Mouse (Mus musculus) liver, embryonic 16.5 days (tissue): ENCODE data around the gene Rinl. TPM values are rescaled to one million over a fixed set of nuclear protein-coding genes. Genes with fewer than 3 reads are reported as not detected.

Source experiments
- ATAC-seq: fragments of 200-750 bp; cut with Nextera tagmentation; 2 replicates; pipeline ENCODE4 v1.8.0; 2017; ENCODE audit warnings: low read depth, mild to moderate bottlenecking, moderate number of reproducible peaks, moderate library complexity
- H3K27ac ChIP-seq: fragments of 300-500 bp; sonication (generic); 2 replicates; pipeline ENCODE4 v1.5.1; 2014; ENCODE audit warnings: mild to moderate bottlenecking, low read length
- H3K27me3 ChIP-seq: fragments of 300-500 bp; sonication (generic); 2 replicates; pipeline ENCODE4 v1.6.1; 2014; ENCODE audit warnings: low read depth, low read length, mixed read lengths; ENCODE audit not compliant: control insufficient read depth, insufficient read depth
- H3K36me3 ChIP-seq: fragments of 300-500 bp; sonication (generic); 2 replicates; pipeline ENCODE4 v1.6.1; 2014; ENCODE audit warnings: mild to moderate bottlenecking; ENCODE audit not compliant: control insufficient read depth, insufficient read depth
- H3K4me1 ChIP-seq: fragments of 300-500 bp; sonication (generic); 2 replicates; pipeline ENCODE4 v1.6.1; 2014; ENCODE audit warnings: low read depth, low read length, mixed read lengths; ENCODE audit not compliant: control insufficient read depth
- H3K4me2 ChIP-seq: fragments of 300-500 bp; sonication (generic); 2 replicates; pipeline ENCODE4 v1.6.1; 2014; ENCODE audit warnings: low read depth, low read length, mixed read lengths
- H3K4me3 ChIP-seq: fragments of 300-500 bp; sonication (generic); 2 replicates; pipeline ENCODE4 v1.5.1; 2014; ENCODE audit warnings: low read depth, mild to moderate bottlenecking, low read length
- H3K9ac ChIP-seq: fragments of 300-500 bp; sonication (generic); 2 replicates; pipeline ENCODE4 v1.6.1; 2014; ENCODE audit warnings: low read depth, low read length
- H3K9me3 ChIP-seq: fragments of 300-500 bp; sonication (generic); replicated peaks from 2 replicates; pipeline ENCODE4 v1.6.1; 2016; ENCODE audit warnings: low read length; ENCODE audit not compliant: control insufficient read depth
- WGBS: fragments of 180-500 bp; shearing (Covaris S2); extraction: QIAGEN DNeasy Blood & Tissue Kit; methylation state at CpG from one replicate; pipeline ENCODE4 v1.1.7; 2014; ENCODE audit not compliant: insufficient replicate concordance; 5-methylcytosine and 5-hydroxymethylcytosine counted together
- polyA plus RNA-seq: library from polyadenylated mRNA; unstranded; fragments of >200 nt; fragmentation: Nextera tagmentation; extraction: Ambion mirVana; gene quantifications from 2 replicates; pipeline ENCODE4 v1.2.1, GENCODE M21; 2015

The Rinl gene
- polyA plus RNA-seq, 1 experiment from 2014 or later = 8.7 TPM

- Histone ChIP-seq H3K27me3 (no peaks in the 10 kb centered on the region), H3K27ac (0 out of 2 replicates have a peak overlapping the region, but pooled peaks have one; percentile 17), H3K4me3 (no peak overlapping the region), H3K9me3 (no peaks in the 10 kb centered on the region), H3K36me3 (peaks cover 7% of the 10 kb centered on the region), H3K4me2 (no peak overlapping the region), H3K4me1 (peaks cover 16% of the 10 kb centered on the region), H3K9ac (no peak overlapping the region)
- peak; percentile 28; the same call in 1 of the 2 replicates for ATAC-seq
- 63% methylated on average over 17 of the region's 17 CpGs for WGBS
These were observed 42.8 kb downstream of the Rinl start for GRCm38 (mm10) chr7:28831411-28832125.

- Histone ChIP-seq H3K9me3 (no peaks in the 10 kb centered on the region), H3K9ac (no peak overlapping the region), H3K4me3 (no peak overlapping the region), H3K27me3 (no peaks in the 10 kb centered on the region), H3K4me1 (peaks cover 16% of the 10 kb centered on the region), H3K4me2 (no peak overlapping the region), H3K36me3 (peaks cover 7% of the 10 kb centered on the region), H3K27ac (0 out of 2 replicates have a peak overlapping the region, but pooled peaks have one; percentile 17)
- ATAC-seq = no peak
- WGBS = 38% methylated on average over 6 of the region's 6 CpGs
These were observed 43.4 kb downstream of the Rinl start for GRCm38 (mm10) chr7:28832137-28832536.

- no peak within 1 kb of the TSS for H3K27ac ChIP-seq
- no peak within 1 kb of the TSS for H3K4me2 ChIP-seq
- no peak within 1 kb of the TSS for H3K9ac ChIP-seq
- H3K27me3 ChIP-seq = no peaks in the 10 kb centered on the region
- no peaks in the 10 kb centered on the region for H3K9me3 ChIP-seq
- peaks cover 7% of the 10 kb centered on the region for H3K36me3 ChIP-seq
- 65% methylated on average over 6 of the region's 6 CpGs for WGBS
- peaks cover 19% of the 10 kb centered on the region for H3K4me1 ChIP-seq
- ATAC-seq = no peak
- H3K4me3 ChIP-seq = no peak within 1 kb of the TSS
These were observed 45.1 kb downstream of the Rinl start, which contains the start of gene Lgals4 for GRCm38 (mm10) chr7:28833723-28834347. Gene Lgals4, plus strand, starts transcription at chr7:28833854.

- no peak overlapping the region for H3K4me3 ChIP-seq
- no peaks in the 10 kb centered on the region for H3K9me3 ChIP-seq
- 61% methylated on average over 5 of the region's 5 CpGs for WGBS
- no peak overlapping the region for H3K4me2 ChIP-seq
- H3K27ac ChIP-seq = no peak overlapping the region
- H3K4me1 ChIP-seq = peaks cover 7% of the 10 kb centered on the region
- H3K27me3 ChIP-seq = no peaks in the 10 kb centered on the region
- H3K36me3 ChIP-seq = no peaks in the 10 kb centered on the region
- ATAC-seq = no peak
- H3K9ac ChIP-seq = no peak overlapping the region
These were observed 48.2 kb downstream of the Rinl start for GRCm38 (mm10) chr7:28836936-28837335.

- Histone ChIP-seq H3K27ac (no peak overlapping the region), H3K36me3 (no peaks in the 10 kb centered on the region), H3K27me3 (no peaks in the 10 kb centered on the region), H3K9ac (no peak overlapping the region), H3K4me3 (no peak overlapping the region), H3K4me2 (no peak overlapping the region), H3K4me1 (peaks cover 3% of the 10 kb centered on the region), H3K9me3 (no peaks in the 10 kb centered on the region)
- peak; percentile 63; the same call in 1 of the 2 replicates for ATAC-seq
- 60% methylated on average over 9 of the region's 9 CpGs for WGBS
These were observed 49.6 kb downstream of the Rinl start for GRCm38 (mm10) chr7:28838331-28838730.

GRCm38 (mm10) chr7:28847273-28847672 is 58.5 kb downstream of the Rinl start:
- Histone ChIP-seq H3K36me3 (no peaks in the 10 kb centered on the region), H3K9me3 (no peaks in the 10 kb centered on the region), H3K27me3 (no peaks in the 10 kb centered on the region), H3K4me1 (no peaks in the 10 kb centered on the region), H3K9ac (no peak overlapping the region), H3K27ac (no peak overlapping the region), H3K4me3 (no peak overlapping the region), H3K4me2 (no peak overlapping the region)
- no peak for ATAC-seq
- WGBS = 58% methylated on average over 1 of the region's 1 CpGs

Other genes starting within 250 kb of the Rinl start
- 0.53 and 2.5 TPM in 2 replicates for gene Sycn, start 248.1 kb upstream of the Rinl start, polyA plus RNA-seq
- gene Nccrp1, start 241.7 kb upstream of the Rinl start, polyA plus RNA-seq = not detected in 2 replicates
- 2.5 and 3.5 TPM in 2 replicates for gene Samd4b, start 190.8 kb upstream of the Rinl start, polyA plus RNA-seq
- 16.4 and 17.5 TPM in 2 replicates for gene Pak4, start 190.8 kb upstream of the Rinl start, polyA plus RNA-seq
- not detected in 2 replicates for gene Acp7, start 157.6 kb upstream of the Rinl start, polyA plus RNA-seq
- 0.29 and 0.34 TPM in 2 replicates for gene Fbxo27, start 96.1 kb upstream of the Rinl start, polyA plus RNA-seq
- gene Fbxo17, start 72.2 kb upstream of the Rinl start, polyA plus RNA-seq = 1.0 and 1.3 TPM in 2 replicates
- 73.3 and 73.7 TPM in 2 replicates for gene Mrps12, start 47.1 kb upstream of the Rinl start, polyA plus RNA-seq
- gene Sars2, start 47.0 kb upstream of the Rinl start, polyA plus RNA-seq = 10.5 and 11.2 TPM in 2 replicates
- gene Ccer2, start 32.8 kb upstream of the Rinl start, polyA plus RNA-seq = not detected in 2 replicates
- 24.1 and 28.0 TPM in 2 replicates for gene Sirt2, start 22.2 kb upstream of the Rinl start, polyA plus RNA-seq
- gene Nfkbib, start 21.5 kb upstream of the Rinl start, polyA plus RNA-seq = 29.3 TPM in 2 replicates
- gene Hnrnpl, start 19.6 kb downstream of the Rinl start, polyA plus RNA-seq = 69.0 and 80.7 TPM in 2 replicates
- 172 and 201 TPM in 2 replicates for gene Ech1, start 36.2 kb downstream of the Rinl start, polyA plus RNA-seq
- gene Lgals4, start 44.9 kb downstream of the Rinl start, polyA plus RNA-seq = 6.2 and 22.3 TPM in 2 replicates
- 0.16 and 0.19 TPM in 2 replicates for gene Lgals7, start 74.9 kb downstream of the Rinl start, polyA plus RNA-seq
- 0.09 and 0.12 TPM in 2 replicates for gene Capn12, start 92.5 kb downstream of the Rinl start, polyA plus RNA-seq
- 130 and 137 TPM in 2 replicates for gene Actn4, start 173.4 kb downstream of the Rinl start, polyA plus RNA-seq
- 195 and 205 TPM in 2 replicates for gene Eif3k, start 192.9 kb downstream of the Rinl start, polyA plus RNA-seq
- 28.3 and 30.2 TPM in 2 replicates for gene Map4k1, start 193.1 kb downstream of the Rinl start, polyA plus RNA-seq